Mouse (Mus musculus) lung, embryonic 15.5 days (tissue): ENCODE results near the gene Nck1. TPM values are rescaled to one million over a fixed set of nuclear protein-coding genes. Genes with fewer than 3 reads are reported as not detected.

ENCODE experiments used
- ATAC-seq: fragments of 200-750 bp; cut with Nextera tagmentation; 2 replicates; pipeline ENCODE4 v1.8.0; 2017; ENCODE audit warnings: moderate number of reproducible peaks, borderline replicate concordance; ENCODE audit not compliant: low FRiP score, low TSS enrichment; ENCODE audit errors: extremely low read depth
- H3K27ac ChIP-seq: fragments of 300-500 bp; sonication (generic); 2 replicates; pipeline ENCODE4 v1.5.1; 2015; ENCODE audit warnings: moderate library complexity, mild to moderate bottlenecking, inconsistent platforms
- H3K27me3 ChIP-seq: fragments of 300-500 bp; sonication (generic); 2 replicates; pipeline ENCODE4 v1.6.1; 2015; ENCODE audit warnings: inconsistent platforms
- H3K36me3 ChIP-seq: fragments of 300-500 bp; sonication (generic); 2 replicates; pipeline ENCODE4 v1.6.1; 2015; ENCODE audit warnings: inconsistent platforms
- H3K4me1 ChIP-seq: fragments of 300-500 bp; sonication (generic); 2 replicates; pipeline ENCODE4 v1.6.1; 2015; ENCODE audit warnings: inconsistent platforms
- H3K4me2 ChIP-seq: fragments of 300-500 bp; sonication (generic); 2 replicates; pipeline ENCODE4 v1.6.1; 2015; ENCODE audit warnings: inconsistent platforms, mild to moderate bottlenecking, moderate library complexity
- H3K4me3 ChIP-seq: fragments of 300-500 bp; sonication (generic); 2 replicates; pipeline ENCODE4 v1.5.1; 2015; ENCODE audit warnings: mild to moderate bottlenecking, inconsistent platforms
- H3K9ac ChIP-seq: fragments of 300-500 bp; sonication (generic); 2 replicates; pipeline ENCODE4 v1.6.1; 2015; ENCODE audit warnings: inconsistent platforms
- H3K9me3 ChIP-seq: fragments of 300-500 bp; sonication (generic); 2 replicates; pipeline ENCODE4 v1.6.1; 2016; ENCODE audit warnings: inconsistent platforms
- WGBS: fragments of 180-500 bp; shearing (Covaris S2); methylation state at CpG from one replicate; pipeline ENCODE4 v1.1.7; 2015; 5-methylcytosine and 5-hydroxymethylcytosine counted together
- polyA plus RNA-seq: library from polyadenylated mRNA; unstranded; fragments of >200 nt; fragmentation: Nextera tagmentation; extraction: Ambion mirVana; gene quantifications from 2 replicates; pipeline ENCODE4 v1.2.1, GENCODE M21; 2015

Nck1 gene
- polyA plus RNA-seq, 1 experiment from 2014 or later, result 76.6 TPM

DNA sequence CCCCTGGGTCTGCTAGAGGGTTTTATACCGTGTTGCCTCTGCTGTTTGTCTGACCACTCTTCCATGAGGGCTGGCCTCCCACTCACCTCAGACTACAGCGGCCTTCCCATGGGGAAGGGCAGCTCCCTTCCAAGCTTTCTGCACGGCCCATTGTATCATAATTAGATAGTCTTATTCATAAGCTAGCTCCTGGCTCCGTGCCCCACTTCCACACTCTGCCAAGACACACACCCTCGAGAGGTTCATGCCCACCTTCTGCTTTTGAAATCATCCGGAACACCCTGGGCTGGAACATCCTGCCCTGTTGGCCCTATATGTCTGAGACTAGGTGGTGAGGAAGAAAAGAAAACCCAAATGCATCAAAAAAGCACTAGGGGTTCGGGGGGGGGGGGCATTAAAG is 78.3 kb downstream of the Nck1 start:
- ATAC-seq, result no peak
- Histone ChIP-seq H3K4me3 (no peak overlapping the region), H3K36me3 (no peaks in the 10 kb centered on the region), H3K9me3 (no peaks in the 10 kb centered on the region), H3K4me1 (peaks cover 9% of the 10 kb centered on the region), H3K27me3 (no peaks in the 10 kb centered on the region), H3K27ac (no peak overlapping the region), H3K4me2 (no peak overlapping the region), H3K9ac (no peak overlapping the region)
- 68% methylated on average over 7 of the region's 7 CpGs for WGBS

DNA sequence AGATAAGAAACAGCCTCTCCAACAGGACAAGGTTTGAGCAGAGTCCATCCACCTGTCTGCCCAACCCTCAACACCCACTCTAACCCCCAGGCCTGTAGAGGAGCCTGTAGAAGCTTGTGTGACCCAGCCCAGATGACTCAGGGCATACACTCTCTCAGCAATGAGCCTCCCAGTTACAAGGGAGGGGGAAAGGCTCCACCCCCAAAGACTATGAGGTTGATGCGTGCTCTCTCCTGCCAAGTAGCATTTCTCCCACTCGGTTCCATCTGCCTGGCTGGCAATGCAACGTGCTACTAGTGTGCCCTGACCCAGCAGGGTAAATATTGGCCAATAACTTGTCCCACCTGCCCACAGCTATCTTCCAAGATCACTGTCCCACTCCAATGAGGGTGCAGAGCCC is 79.2 kb downstream of the Nck1 start:
- no peaks in the 10 kb centered on the region for H3K9me3 ChIP-seq
- no peak overlapping the region for H3K4me3 ChIP-seq
- no peaks in the 10 kb centered on the region for H3K36me3 ChIP-seq
- no peaks in the 10 kb centered on the region for H3K27me3 ChIP-seq
- no peak overlapping the region for H3K27ac ChIP-seq
- 57% methylated on average over 3 of the region's 3 CpGs for WGBS
- ATAC-seq, result no peak
- H3K9ac ChIP-seq, result no peak overlapping the region
- no peak overlapping the region for H3K4me2 ChIP-seq
- H3K4me1 ChIP-seq, result peaks cover 14% of the 10 kb centered on the region

DNA sequence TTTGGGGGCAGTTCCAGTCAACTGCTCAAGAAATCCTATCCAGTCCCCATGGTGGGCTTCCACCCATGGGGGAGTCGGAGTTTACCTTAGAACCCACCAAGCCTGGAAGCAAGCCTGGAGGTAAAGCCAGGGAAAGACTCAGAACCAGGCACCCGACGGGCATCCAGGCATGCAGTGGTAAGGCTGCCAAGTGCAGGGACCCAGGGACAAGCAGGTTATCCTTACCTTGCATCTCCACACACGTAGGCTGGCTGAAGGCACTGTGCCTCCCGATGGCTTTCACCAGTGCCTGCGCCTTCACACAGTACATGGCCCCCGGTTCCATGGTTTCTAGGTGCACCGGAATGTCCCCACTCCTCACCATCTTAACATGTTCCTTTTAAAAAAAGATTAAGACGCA is 79.9 kb downstream of the Nck1 start:
- Histone ChIP-seq H3K4me1 (peaks cover 10% of the 10 kb centered on the region), H3K9me3 (no peaks in the 10 kb centered on the region), H3K4me2 (no peak overlapping the region), H3K36me3 (no peaks in the 10 kb centered on the region), H3K4me3 (no peak overlapping the region), H3K27me3 (no peaks in the 10 kb centered on the region), H3K27ac (no peak overlapping the region), H3K9ac (no peak overlapping the region)
- no peak for ATAC-seq
- 92% methylated on average over 9 of the region's 9 CpGs for WGBS

DNA sequence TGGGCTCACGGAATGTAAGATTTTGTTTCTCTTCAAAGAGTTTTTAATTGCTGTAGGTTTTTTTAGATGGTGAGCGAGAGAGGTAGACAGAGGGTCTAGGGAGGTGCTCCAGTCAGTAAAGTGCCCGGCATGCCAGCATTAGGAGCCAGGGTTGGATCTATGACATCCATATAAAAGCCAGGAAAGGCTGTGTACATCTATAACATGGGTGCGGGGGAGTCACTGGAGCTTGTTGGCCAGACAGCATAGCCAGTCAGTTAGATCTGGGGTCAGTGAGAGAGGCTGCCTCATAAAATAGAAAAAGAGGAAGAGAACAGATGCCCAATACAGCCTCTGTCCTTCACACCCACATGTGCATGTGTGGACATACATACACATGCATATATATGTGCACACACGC is 80.6 kb downstream of the Nck1 start:
- H3K36me3 ChIP-seq, result no peaks in the 10 kb centered on the region
- WGBS, result 93% methylated on average over 5 of the region's 5 CpGs
- H3K9ac ChIP-seq, result no peak overlapping the region
- H3K4me3 ChIP-seq, result no peak overlapping the region
- H3K4me1 ChIP-seq, result peaks cover 7% of the 10 kb centered on the region; the same call in 1 of the 2 replicates
- no peaks in the 10 kb centered on the region for H3K27me3 ChIP-seq
- H3K9me3 ChIP-seq, result no peaks in the 10 kb centered on the region
- H3K4me2 ChIP-seq, result no peak overlapping the region
- no peak overlapping the region for H3K27ac ChIP-seq
- no peak for ATAC-seq

DNA sequence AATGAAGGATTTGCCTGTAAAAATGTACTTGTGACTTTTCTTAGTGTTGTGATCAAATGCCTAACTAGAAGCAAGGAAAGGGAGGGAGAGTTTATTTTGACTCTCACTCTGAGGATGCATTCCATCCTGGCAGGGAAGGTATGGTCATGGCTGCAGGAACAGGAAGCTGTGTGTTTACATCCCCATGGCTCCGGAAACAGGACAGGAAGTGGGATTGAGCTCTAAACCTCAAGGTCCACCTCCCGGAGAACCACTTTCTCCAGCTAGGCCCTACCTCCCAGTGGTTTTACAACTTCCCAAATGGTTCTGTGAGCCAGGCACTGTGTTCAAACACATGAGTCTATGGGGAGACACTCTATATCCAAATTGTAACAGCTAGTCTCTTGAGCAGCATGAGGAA is 82.2 kb downstream of the Nck1 start:
- Histone ChIP-seq H3K4me2 (no peak overlapping the region), H3K27me3 (no peaks in the 10 kb centered on the region), H3K36me3 (no peaks in the 10 kb centered on the region), H3K4me1 (peaks cover 7% of the 10 kb centered on the region; the same call in 1 of the 2 replicates), H3K4me3 (no peak overlapping the region), H3K9me3 (no peaks in the 10 kb centered on the region), H3K27ac (no peak overlapping the region), H3K9ac (no peak overlapping the region)
- no peak for ATAC-seq
- WGBS, result 53% methylated on average over 2 of the region's 2 CpGs

DNA sequence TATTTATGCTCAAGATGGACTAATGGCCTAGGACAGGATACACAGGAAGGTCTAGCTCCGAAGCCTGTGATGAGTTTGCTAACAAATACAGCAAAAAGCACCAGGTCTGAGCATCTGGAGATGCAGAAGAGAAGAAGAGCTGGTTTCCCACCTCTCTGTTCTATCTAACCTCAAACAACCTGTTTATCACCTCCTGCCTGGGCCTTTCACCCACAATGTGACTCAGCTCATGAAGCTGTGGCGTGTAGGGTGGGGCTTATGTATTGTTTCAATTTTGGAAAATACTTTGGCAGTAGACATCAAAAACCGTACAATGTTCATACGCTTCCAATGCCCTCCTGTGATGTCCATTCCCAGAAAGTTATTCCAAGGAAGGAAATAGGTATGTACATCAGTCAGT is 83.8 kb downstream of the Nck1 start:
- no peak overlapping the region for H3K9ac ChIP-seq
- no peaks in the 10 kb centered on the region for H3K27me3 ChIP-seq
- 0 out of 2 replicates have a peak overlapping the region, but pooled peaks have one; percentile 15 for H3K27ac ChIP-seq
- H3K4me2 ChIP-seq, result no peak overlapping the region
- no peaks in the 10 kb centered on the region for H3K36me3 ChIP-seq
- H3K4me3 ChIP-seq, result no peak overlapping the region
- no peak for ATAC-seq
- peaks cover 7% of the 10 kb centered on the region; the same call in 1 of the 2 replicates for H3K4me1 ChIP-seq
- no peaks in the 10 kb centered on the region for H3K9me3 ChIP-seq
- 84% methylated on average over 4 of the region's 4 CpGs for WGBS

DNA sequence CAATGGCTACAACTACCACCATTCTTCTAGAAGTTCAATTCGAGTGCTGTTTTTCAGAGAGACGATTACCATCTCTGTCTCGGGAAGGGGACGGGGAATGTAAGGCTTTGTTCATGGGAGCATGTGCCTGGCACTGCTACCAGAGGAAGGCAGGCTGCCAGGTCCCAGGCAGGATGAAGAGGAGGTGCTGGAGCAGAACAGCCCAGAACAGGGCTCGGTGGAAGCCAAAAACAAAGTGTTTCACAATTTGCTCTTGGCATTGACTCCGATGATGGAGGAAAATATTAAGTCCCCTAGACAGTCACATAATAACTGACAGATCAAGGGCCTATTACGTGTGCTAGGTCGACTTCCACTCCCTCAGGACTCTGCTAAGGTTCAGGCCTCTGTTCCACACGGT is 84.3 kb downstream of the Nck1 start:
- H3K36me3 ChIP-seq, result no peaks in the 10 kb centered on the region
- H3K4me3 ChIP-seq, result no peak overlapping the region
- H3K27me3 ChIP-seq, result no peaks in the 10 kb centered on the region
- WGBS, result 74% methylated on average over 9 of the region's 9 CpGs
- H3K27ac ChIP-seq, result 0 out of 2 replicates have a peak overlapping the region, but pooled peaks have one; percentile 15
- no peak for ATAC-seq
- H3K4me2 ChIP-seq, result no peak overlapping the region
- no peak overlapping the region for H3K9ac ChIP-seq
- H3K9me3 ChIP-seq, result no peaks in the 10 kb centered on the region
- peaks cover 7% of the 10 kb centered on the region; the same call in 1 of the 2 replicates for H3K4me1 ChIP-seq

DNA sequence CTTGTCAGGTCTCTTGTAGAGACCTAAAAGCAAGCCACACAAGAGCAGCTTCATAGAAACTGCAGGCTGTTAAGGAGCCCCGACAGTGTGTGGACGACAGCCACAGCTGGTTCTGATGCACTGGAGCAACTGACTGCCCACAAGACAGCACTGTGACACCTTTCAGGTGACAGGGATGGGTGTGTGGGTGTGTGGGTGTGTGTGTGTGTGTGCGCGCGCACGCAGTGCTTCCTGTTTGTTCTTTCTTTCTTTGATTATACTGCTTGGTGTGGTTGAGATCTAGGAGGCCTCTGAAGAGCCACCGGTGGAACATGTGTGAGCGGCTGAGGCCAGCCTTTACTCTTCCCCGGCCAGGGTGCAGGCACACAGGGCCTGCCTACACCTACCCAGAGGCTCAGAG is 85.7 kb downstream of the Nck1 start:
- H3K27ac ChIP-seq, result no peak overlapping the region
- no peak overlapping the region for H3K4me2 ChIP-seq

DNA sequence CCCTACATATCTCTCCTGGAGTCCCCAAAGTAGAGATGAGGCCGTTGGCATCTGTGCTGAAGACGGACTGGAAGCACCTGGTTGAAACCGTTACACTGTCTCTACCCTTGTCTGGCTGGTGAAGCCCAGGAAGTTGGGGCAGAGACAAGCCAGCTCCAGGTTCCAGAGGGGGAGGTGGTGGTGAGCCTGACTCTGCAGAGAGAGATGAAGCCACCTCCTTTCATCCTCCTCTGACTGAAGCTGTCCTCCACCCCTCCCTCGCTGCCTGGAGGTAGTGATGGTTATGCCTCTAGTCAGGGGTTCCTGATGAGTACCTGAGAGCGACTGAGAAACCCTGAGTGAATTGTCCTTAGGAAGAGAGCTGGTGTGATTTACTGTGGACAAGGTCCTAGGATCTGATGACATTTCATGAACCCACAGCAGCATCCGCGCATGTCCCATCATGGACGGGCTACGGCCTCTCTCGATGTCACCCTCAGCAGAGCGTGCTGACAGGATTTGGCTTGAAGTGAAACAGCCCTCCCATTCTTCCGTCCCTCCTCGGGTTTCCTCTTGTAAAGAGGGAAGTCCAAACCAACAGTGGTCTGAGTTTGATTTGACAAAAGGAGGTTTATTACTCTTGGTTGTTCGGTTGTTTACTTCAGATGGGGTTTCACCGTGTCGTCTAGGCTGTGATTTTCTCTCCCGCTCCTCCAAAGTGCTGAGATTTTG is 87.8 kb downstream of the Nck1 start:
- 78% methylated on average over 17 of the region's 17 CpGs for WGBS
- no peak overlapping the region for H3K27ac ChIP-seq
- no peak for ATAC-seq

More for the DNA sequence above, 85.7 kb downstream of the Nck1 start:
- Histone ChIP-seq H3K4me3 (no peak overlapping the region), H3K36me3 (no peaks in the 10 kb centered on the region), H3K9me3 (no peaks in the 10 kb centered on the region), H3K27me3 (no peaks in the 10 kb centered on the region), H3K4me1 (peaks cover 9% of the 10 kb centered on the region; the same call in 1 of the 2 replicates), H3K9ac (no peak overlapping the region)
- WGBS, result 92% methylated on average over 9 of the region's 9 CpGs
- ATAC-seq, result no peak

DNA sequence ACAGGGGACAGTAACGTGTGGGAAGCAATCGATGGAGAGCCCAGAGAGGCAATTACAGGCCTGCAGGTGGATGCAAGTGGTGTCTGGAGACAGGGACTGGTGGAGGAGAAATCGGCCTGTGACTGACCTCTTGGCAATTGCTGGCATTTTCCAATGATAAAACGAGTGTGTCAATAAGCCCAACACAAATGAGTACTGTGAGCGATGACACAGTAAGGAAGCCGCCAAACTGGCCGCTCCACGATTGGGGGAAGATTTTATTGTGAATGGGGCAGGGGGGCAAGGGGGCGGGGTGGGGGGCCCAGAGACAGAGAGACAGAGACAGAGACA is 91.3 kb downstream of the Nck1 start:
- Histone ChIP-seq H3K4me2 (peak overlapping the region; percentile 83), H3K4me3 (peak overlapping the region; percentile 47), H3K9me3 (no peaks in the 10 kb centered on the region), H3K4me1 (peaks cover 22% of the 10 kb centered on the region), H3K27ac (no peak overlapping the region), H3K36me3 (no peaks in the 10 kb centered on the region), H3K27me3 (no peaks in the 10 kb centered on the region), H3K9ac (peak overlapping the region; percentile 42)
- ATAC-seq, result no peak; the same call in 1 of the 2 replicates
- 7% methylated on average over 9 of the region's 9 CpGs for WGBS

More for the DNA sequence above, 87.8 kb downstream of the Nck1 start:
- H3K4me3 ChIP-seq, result no peak overlapping the region
- no peak overlapping the region for H3K9ac ChIP-seq
- peaks cover 18% of the 10 kb centered on the region; the same call in 1 of the 2 replicates for H3K4me1 ChIP-seq
- H3K9me3 ChIP-seq, result no peaks in the 10 kb centered on the region
- no peak overlapping the region for H3K4me2 ChIP-seq
- H3K36me3 ChIP-seq, result no peaks in the 10 kb centered on the region
- no peaks in the 10 kb centered on the region for H3K27me3 ChIP-seq

DNA sequence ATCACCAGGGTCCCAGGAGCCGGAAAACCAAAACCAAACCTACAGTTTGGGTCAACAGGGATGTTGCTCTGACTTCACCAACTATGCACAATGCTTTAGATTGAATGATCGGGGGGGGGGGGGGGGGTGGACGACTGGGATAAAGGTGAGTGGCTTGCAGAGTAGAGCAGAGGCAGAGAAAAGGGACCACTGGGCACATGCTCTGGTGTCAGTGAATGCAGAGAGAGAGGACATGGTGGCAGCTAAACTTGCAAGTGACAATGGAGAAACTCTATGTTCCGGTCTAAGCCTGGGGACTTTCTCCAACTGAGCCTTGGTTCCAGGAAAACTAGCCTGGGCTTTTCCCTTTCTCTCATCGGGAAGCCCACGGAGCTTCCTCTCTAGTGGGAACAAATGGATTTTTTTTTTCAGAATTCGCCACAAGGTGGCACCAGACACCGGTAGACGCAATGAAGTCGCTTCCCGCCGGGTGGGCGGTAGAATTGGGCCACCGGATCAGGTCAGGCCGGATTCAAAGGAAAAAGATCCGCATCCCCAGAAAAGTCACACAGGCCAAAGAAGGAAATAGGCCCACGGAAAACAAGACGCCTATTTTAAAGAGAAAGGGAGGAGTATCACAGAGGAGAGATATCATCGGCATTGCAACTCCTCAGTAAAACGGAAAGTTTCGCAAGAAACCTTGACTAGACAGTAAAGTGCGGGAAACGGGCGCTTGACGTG is 91.8 kb downstream of the Nck1 start:
- no peak overlapping the region for H3K27ac ChIP-seq
- 4% methylated on average over 25 of the region's 25 CpGs for WGBS
- no peaks in the 10 kb centered on the region for H3K36me3 ChIP-seq
- no peaks in the 10 kb centered on the region for H3K9me3 ChIP-seq
- H3K4me2 ChIP-seq, result peak overlapping the region; percentile 83
- peak overlapping the region; percentile 47 for H3K4me3 ChIP-seq
- H3K9ac ChIP-seq, result peak overlapping the region; percentile 42
- H3K4me1 ChIP-seq, result peaks cover 22% of the 10 kb centered on the region
- no peaks in the 10 kb centered on the region for H3K27me3 ChIP-seq
- ATAC-seq, result peak; percentile 13; the same call in 1 of the 2 replicates

DNA sequence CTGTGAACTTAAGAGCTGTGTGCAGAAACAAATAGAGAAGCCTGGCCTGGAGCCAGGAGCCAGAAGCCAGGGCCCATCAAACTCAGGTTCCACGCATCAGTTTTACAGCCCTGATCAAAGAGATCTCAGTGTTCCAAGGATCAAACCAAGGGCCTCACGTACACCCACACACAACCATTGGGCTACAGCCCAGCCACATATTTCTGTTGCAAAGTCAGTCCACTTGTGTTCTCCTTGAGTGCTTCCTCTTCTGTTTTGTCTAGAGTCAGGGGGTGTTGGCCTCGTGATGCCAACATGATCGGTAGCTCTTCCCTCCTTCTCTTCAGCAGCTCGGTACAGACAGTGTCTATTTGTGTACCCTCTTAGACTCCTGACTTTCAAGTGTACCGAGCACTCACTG is 93.5 kb downstream of the Nck1 start:
- Histone ChIP-seq H3K4me1 (peaks cover 22% of the 10 kb centered on the region), H3K27ac (peak overlapping the region; percentile 12; the same call in 1 of the 2 replicates), H3K9me3 (no peaks in the 10 kb centered on the region), H3K27me3 (peaks cover 11% of the 10 kb centered on the region; the same call in 1 of the 2 replicates), H3K36me3 (no peaks in the 10 kb centered on the region), H3K4me2 (0 out of 2 replicates have a peak overlapping the region, but pooled peaks have one; percentile 9), H3K9ac (no peak overlapping the region), H3K4me3 (no peak overlapping the region)
- 27% methylated on average over 6 of the region's 6 CpGs for WGBS
- peak; percentile 46 for ATAC-seq
